Mouse (Mus musculus): ENCODE data around the gene Mcf2l. TPM values are rescaled to one million over a fixed set of nuclear protein-coding genes. Genes with fewer than 3 reads are reported as not detected.
A peak's percentile ranks its signal among the peaks of the same experiment; 100 is the strongest.

Gene Mcf2l
- total RNA-seq, 2 experiments from 2014 or later: 242 to 256 TPM

GRCm38 (mm10) chr8:12987571-12987970 lies 114.0 kb downstream of the Mcf2l start:
- no peak for DNase-seq (ENCODE audit: low spot score in 2 of 2)

GRCm38 (mm10) chr8:12988722-12989430 lies 115.3 kb downstream of the Mcf2l start:
- no peak for DNase-seq (ENCODE audit: low spot score in 2 of 2)

- no peak for DNase-seq (ENCODE audit: low spot score in 2 of 2)
These were observed 117.8 kb downstream of the Mcf2l start for GRCm38 (mm10) chr8:12991411-12991810.

- DNase-seq (ENCODE audit: low spot score in 2 of 2): no peak
These were observed 120.9 kb downstream of the Mcf2l start for GRCm38 (mm10) chr8:12994468-12994867.

GRCm38 (mm10) chr8:12995481-12995880 lies 121.9 kb downstream of the Mcf2l start:
- DNase-seq (ENCODE audit: low spot score in 2 of 2): peak in 1 of 2 experiments; percentile 46

- no peak for DNase-seq (ENCODE audit: low spot score in 2 of 2)
These were observed 123.2 kb downstream of the Mcf2l start for GRCm38 (mm10) chr8:12996831-12997275.

GRCm38 (mm10) chr8:12998331-12998730 lies 124.7 kb downstream of the Mcf2l start:
- DNase-seq (ENCODE audit: low spot score in 2 of 2): no peak

GRCm38 (mm10) chr8:12999793-13000192 lies 126.2 kb downstream of the Mcf2l start:
- DNase-seq (ENCODE audit: low spot score in 2 of 2): no peak

- no peak for DNase-seq (ENCODE audit: low spot score in 2 of 2)
These were observed 133.9 kb downstream of the Mcf2l start for GRCm38 (mm10) chr8:13007458-13007857.

- DNase-seq (ENCODE audit: low spot score in 2 of 2): no peak
These were observed 136.7 kb downstream of the Mcf2l start for GRCm38 (mm10) chr8:13010313-13010712.

GRCm38 (mm10) chr8:13019560-13019959 lies 146.0 kb downstream of the Mcf2l start:
- no peak for DNase-seq (ENCODE audit: low spot score in 2 of 2)

- peak in 1 of 2 experiments; percentile 18 for DNase-seq (ENCODE audit: low spot score in 2 of 2)
These were observed 148.2 kb downstream of the Mcf2l start for GRCm38 (mm10) chr8:13021830-13022229.

- no peak for DNase-seq (ENCODE audit: low spot score in 2 of 2)
These were observed 152.1 kb downstream of the Mcf2l start, which contains the start of gene F7 for GRCm38 (mm10) chr8:13025487-13026224. Gene F7, plus strand, starts transcription at chr8:13026034.

GRCm38 (mm10) chr8:13027615-13028014 lies 154.0 kb downstream of the Mcf2l start:
- DNase-seq (ENCODE audit: low spot score in 2 of 2): no peak

- DNase-seq (ENCODE audit: low spot score in 2 of 2): peak; percentile 39 to 44
These were observed 154.9 kb downstream of the Mcf2l start for GRCm38 (mm10) chr8:13028482-13028881.

- DNase-seq (ENCODE audit: low spot score in 2 of 2): peak; percentile 51 to 52
These were observed 162.8 kb downstream of the Mcf2l start for GRCm38 (mm10) chr8:13036346-13036812.

- no peak for DNase-seq (ENCODE audit: low spot score in 2 of 2)
These were observed 163.4 kb downstream of the Mcf2l start, which contains the start of gene F10 for GRCm38 (mm10) chr8:13037015-13037414. Gene F10, plus strand, starts transcription at chr8:13037308.

GRCm38 (mm10) chr8:13037569-13037968 lies 164.0 kb downstream of the Mcf2l start:
- no peak for DNase-seq (ENCODE audit: low spot score in 2 of 2)

GRCm38 (mm10) chr8:13039054-13039453 lies 165.4 kb downstream of the Mcf2l start:
- no peak for DNase-seq (ENCODE audit: low spot score in 2 of 2)

GRCm38 (mm10) chr8:13041459-13041858 lies 167.9 kb downstream of the Mcf2l start:
- DNase-seq (ENCODE audit: low spot score in 2 of 2): no peak

- DNase-seq (ENCODE audit: low spot score in 2 of 2): no peak
These were observed 174.0 kb downstream of the Mcf2l start for GRCm38 (mm10) chr8:13047652-13048051.

GRCm38 (mm10) chr8:13050550-13050949 lies 176.9 kb downstream of the Mcf2l start:
- no peak for DNase-seq (ENCODE audit: low spot score in 2 of 2)
